Mouse (Mus musculus) heart, adult 2 months (tissue): Measurements from ENCODE around the gene Snrnp48. TPM values are rescaled to one million over a fixed set of nuclear protein-coding genes. Genes with fewer than 3 reads are reported as not detected.

Experiments used
- DNase-seq, 2 experiments: peaks; one replicate each; pipeline ENCODE4 v3.0.0; 2021
- H3K27ac ChIP-seq: fragments of 200-600 bp; 2 replicates; pipeline ENCODE4 v1.8.1; 2022
- H3K27me3 ChIP-seq: fragments of 200-500 bp; 2 replicates; pipeline ENCODE4 v1.6.1; 2012; ENCODE audit warnings: mild to moderate bottlenecking, low read length, inconsistent platforms, mixed read lengths; ENCODE audit not compliant: control insufficient read depth, insufficient read depth
- H3K36me3 ChIP-seq: fragments of 200-500 bp; 2 replicates; pipeline ENCODE4 v1.6.1; 2012; ENCODE audit warnings: low read length, inconsistent platforms; ENCODE audit not compliant: control insufficient read depth, insufficient read depth
- H3K4me1 ChIP-seq: fragments of 200-500 bp; 2 replicates; pipeline ENCODE4 v1.6.1; 2011; ENCODE audit warnings: low read length; ENCODE audit not compliant: control insufficient read depth, insufficient read depth
- H3K4me3 ChIP-seq: fragments of 200-600 bp; 2 replicates; pipeline ENCODE4 v1.8.1; 2022
- H3K79me2 ChIP-seq: fragments of 200-500 bp; replicated peaks from 2 replicates; pipeline ENCODE4 v1.6.1; 2012; ENCODE audit warnings: mild to moderate bottlenecking, inconsistent platforms, low read length, moderate library complexity, mixed read lengths; ENCODE audit not compliant: control insufficient read depth, insufficient read depth
- H3K9ac ChIP-seq: fragments of 200-500 bp; 2 replicates; pipeline ENCODE4 v1.6.1; 2012; ENCODE audit warnings: low read depth, mild to moderate bottlenecking, control low read depth, inconsistent platforms, low read length, mixed read lengths
- CTCF ChIP-seq: fragments of 200-600 bp; IDR thresholded peaks from 2 replicates; pipeline ENCODE4 v1.8.1; 2022; ENCODE audit warnings: antibody characterized with exemption, mild to moderate bottlenecking, moderate library complexity
- EP300 ChIP-seq: fragments of 200-500 bp; IDR thresholded peaks from 2 replicates; pipeline ENCODE4 v1.6.1; 2011; ENCODE audit warnings: low read depth, low read length, control low read depth; ENCODE audit not compliant: insufficient read depth
- POLR2A ChIP-seq: fragments of 200-500 bp; IDR thresholded peaks from 2 replicates; pipeline ENCODE4 v1.6.1; 2011; ENCODE audit warnings: mild to moderate bottlenecking, low read depth, low read length, control low read depth; ENCODE audit not compliant: insufficient read depth
- WGBS: fragments of 180-500 bp; shearing (Covaris S2); methylation state at CpG from one replicate; pipeline ENCODE4 v1.1.7; 2018; 5-methylcytosine and 5-hydroxymethylcytosine counted together
- intact Hi-C: fragments of 180-260 bp; cut with DNase I; formaldehyde crosslinking; loops from one replicate; pipeline ENCODE4 v1.15.1; 2025
- polyA plus RNA-seq: library from polyadenylated mRNA; depleted of rRNA; stranded (reverse); fragments of >200 nt; gene quantifications from 2 replicates; pipeline ENCODE4 v1.2.3, GENCODE M21; 2012
- total RNA-seq, 2 experiments: library from RNA; stranded (reverse); gene quantifications; 2 replicates each; pipeline ENCODE4 v1.2.3; 2021

Snrnp48 gene
- total and polyA plus RNA-seq, 3 experiments, result 9.6 to 11.9 (median 9.7) TPM

- Histone ChIP-seq H3K9ac (no peak overlapping the region), H3K4me3 (no peak overlapping the region), H3K79me2 (peaks cover 3% of the 10 kb centered on the region), H3K4me1 (no peaks in the 10 kb centered on the region), H3K36me3 (peaks cover 6% of the 10 kb centered on the region), H3K27me3 (no peaks in the 10 kb centered on the region), H3K27ac (no peak overlapping the region)
- 83% methylated on average over 5 of the region's 5 CpGs for WGBS
- DNase-seq, result no peak
- intact Hi-C loops, result loop anchor here (10.0 kb wide), 1 partner anchor 294 kb away; no protein-coding TSS in a partner anchor
- TF ChIP-seq EP300, result no peak
- no peak for TF ChIP-seq POLR2A
- no peak for TF ChIP-seq CTCF
Measured at GRCm38 (mm10) chr13:38211122-38211521, 6.4 kb downstream of the Snrnp48 start.

DNA sequence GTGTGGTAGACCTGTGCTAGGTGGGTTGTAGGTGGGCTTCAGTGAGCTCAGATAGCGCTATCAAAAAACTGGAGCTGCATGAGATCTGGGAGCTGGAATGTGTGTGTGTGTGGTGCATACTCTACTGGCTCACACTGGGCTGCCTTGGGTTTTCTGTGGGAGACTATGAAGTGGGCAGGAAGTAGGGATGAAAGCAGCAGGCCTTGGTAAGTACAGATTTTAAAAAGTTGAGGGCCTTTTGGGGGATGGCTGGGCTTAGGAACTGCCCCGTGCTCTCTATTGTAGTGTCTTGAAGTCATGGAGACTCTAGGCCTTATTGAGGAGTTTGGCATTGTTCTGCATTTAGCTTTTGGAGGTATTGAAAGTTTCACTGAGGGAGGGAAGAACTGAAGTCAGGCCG lies 13.9 kb downstream of the Snrnp48 start:
- Histone ChIP-seq H3K9ac (no peak overlapping the region), H3K4me3 (no peak overlapping the region), H3K36me3 (peaks cover 6% of the 10 kb centered on the region), H3K79me2 (no peaks in the 10 kb centered on the region), H3K27ac (no peak overlapping the region), H3K4me1 (no peaks in the 10 kb centered on the region), H3K27me3 (no peaks in the 10 kb centered on the region)
- TF ChIP-seq EP300, result no peak
- TF ChIP-seq POLR2A, result no peak
- WGBS, result 97% methylated on average over 3 of the region's 3 CpGs
- intact Hi-C loops, result loop anchor here (10.0 kb wide), 1 partner anchor 286 kb away; no protein-coding TSS in a partner anchor
- no peak for DNase-seq

GRCm38 (mm10) chr13:38220331-38220730 lies 15.6 kb downstream of the Snrnp48 start:
- intact Hi-C loops, result no loop called here
- Histone ChIP-seq H3K79me2 (no peaks in the 10 kb centered on the region), H3K27ac (no peak overlapping the region), H3K9ac (no peak overlapping the region), H3K4me1 (no peaks in the 10 kb centered on the region), H3K4me3 (no peak overlapping the region), H3K27me3 (no peaks in the 10 kb centered on the region), H3K36me3 (peaks cover 6% of the 10 kb centered on the region)
- DNase-seq, result no peak
- 94% methylated on average over 6 of the region's 6 CpGs for WGBS
- TF ChIP-seq EP300, result no peak
- no peak for TF ChIP-seq POLR2A
- peak; percentile 59 for TF ChIP-seq CTCF

- H3K4me1 ChIP-seq, result no peaks in the 10 kb centered on the region
- H3K9ac ChIP-seq, result no peak overlapping the region
- H3K36me3 ChIP-seq, result no peaks in the 10 kb centered on the region
- H3K27ac ChIP-seq, result no peak overlapping the region
- TF ChIP-seq EP300, result no peak
- TF ChIP-seq CTCF, result no peak
- no peak for TF ChIP-seq POLR2A
- intact Hi-C loops, result no loop called here
- no peak overlapping the region for H3K4me3 ChIP-seq
- no peak for DNase-seq
- H3K79me2 ChIP-seq, result no peaks in the 10 kb centered on the region
- no peaks in the 10 kb centered on the region for H3K27me3 ChIP-seq
- whole genome bisulfite sequencing, result 44% methylated on average over 9 of the region's 9 CpGs
Measured at GRCm38 (mm10) chr13:38230177-38230821, 25.6 kb downstream of the Snrnp48 start.

DNA sequence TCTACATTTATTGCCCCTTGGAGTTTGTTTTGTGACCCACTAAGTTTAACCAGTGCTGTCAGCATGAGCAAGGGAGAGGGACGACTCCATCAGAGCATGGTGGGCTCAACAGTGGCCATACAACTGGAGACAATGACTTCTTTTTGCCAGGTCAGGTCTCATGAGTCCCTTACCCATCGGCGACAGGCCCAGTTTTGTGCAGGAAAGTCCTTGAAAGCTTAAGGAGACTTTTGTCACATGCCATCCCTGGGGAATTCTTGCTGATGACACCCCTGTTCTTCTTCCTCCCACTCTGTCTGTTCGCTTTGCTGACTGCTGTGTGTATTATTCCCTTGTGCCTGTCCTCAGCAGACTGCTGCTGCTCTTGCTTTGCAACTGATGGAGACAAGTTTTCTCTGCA lies 27.7 kb downstream of the Snrnp48 start:
- Histone ChIP-seq H3K27ac (no peak overlapping the region), H3K4me1 (no peaks in the 10 kb centered on the region), H3K4me3 (no peak overlapping the region), H3K27me3 (no peaks in the 10 kb centered on the region), H3K9ac (no peak overlapping the region), H3K79me2 (no peaks in the 10 kb centered on the region), H3K36me3 (no peaks in the 10 kb centered on the region)
- intact Hi-C loops, result no loop called here
- TF ChIP-seq EP300 (no peak), CTCF (no peak), POLR2A (no peak)
- WGBS, result 70% methylated on average over 4 of the region's 4 CpGs
- DNase-seq, result no peak

DNA sequence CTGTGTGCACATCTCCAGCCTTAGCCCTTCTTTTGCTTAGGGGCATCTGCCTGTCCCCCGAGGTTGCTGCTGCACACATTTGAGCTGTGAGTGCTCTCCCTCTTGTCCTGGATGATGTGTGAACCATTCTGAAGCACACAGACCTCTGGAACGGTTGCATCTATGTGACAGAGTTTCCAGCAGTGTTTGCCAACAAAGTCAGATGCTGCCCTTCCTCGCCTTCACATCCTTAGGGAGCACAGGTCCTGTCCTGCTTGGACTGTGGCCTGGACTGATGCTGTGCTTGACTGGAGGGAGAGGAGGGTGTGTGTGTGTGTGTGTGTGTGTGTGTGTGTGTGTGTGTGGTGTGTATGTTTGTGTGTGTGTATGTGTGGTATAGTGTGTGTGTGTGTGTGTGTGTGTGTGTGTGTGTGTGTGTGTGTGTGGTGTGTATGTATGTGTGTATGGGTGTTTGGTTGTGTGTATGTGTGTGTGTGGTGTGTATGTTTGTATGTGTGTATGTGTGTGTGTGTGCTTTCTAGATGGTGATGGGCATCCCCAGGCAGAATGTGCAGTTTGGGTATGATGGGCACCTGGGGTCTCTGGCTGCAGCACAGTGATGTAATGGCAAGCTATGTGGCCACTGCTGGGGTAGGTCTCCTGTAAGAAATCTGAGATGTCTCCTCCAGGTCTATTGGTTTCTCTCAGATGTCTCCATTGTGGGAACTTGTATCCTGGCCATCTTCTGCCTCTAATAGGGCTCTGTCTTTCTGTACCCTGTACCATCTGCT lies 28.3 kb downstream of the Snrnp48 start:
- Histone ChIP-seq H3K36me3 (no peaks in the 10 kb centered on the region), H3K27me3 (no peaks in the 10 kb centered on the region), H3K27ac (no peak overlapping the region), H3K79me2 (no peaks in the 10 kb centered on the region), H3K9ac (no peak overlapping the region), H3K4me3 (no peak overlapping the region), H3K4me1 (no peaks in the 10 kb centered on the region)
- intact Hi-C loops, result no loop called here
- WGBS, result 24% methylated on average over 3 of the region's 3 CpGs
- TF ChIP-seq POLR2A (no peak), EP300 (no peak), CTCF (no peak)
- DNase-seq, result peak in 1 of 2 experiments; percentile 20
